8 mouse cellular contexts compared by ENCODE assay signal in genomic region chr15:64434502-64434901, GRCm38 (mm10).
DNase-seq lines count a peak whose midpoint lies in the region; ATAC-seq and TF ChIP-seq lines count a peak whose summit lies in the region.

No protein-coding gene starts in this region.

- ATAC-seq in hindbrain, embryonic 11.5 days (ENCODE audit: low FRiP score), result peak; percentile 75
- no peak; the same call in 1 of the 2 replicates for ATAC-seq in hindbrain, embryonic 16.5 days
- no peak for ATAC-seq in limb, embryonic 14.5 days (ENCODE audit: low FRiP score, low read depth)

- H3K4me1 ChIP-seq in hindbrain, embryonic 11.5 days (replicated peaks; ENCODE audit: control insufficient read depth, insufficient read depth, low read length), result no peaks in the 10 kb centered on the region
- no peaks in the 10 kb centered on the region for H3K4me1 ChIP-seq in hindbrain, embryonic 16.5 days (ENCODE audit: control insufficient read depth, insufficient read depth, low read depth, low read length)
- H3K4me1 ChIP-seq in limb, embryonic 14.5 days (ENCODE audit: control insufficient read depth, insufficient read depth, low read length), result no peaks in the 10 kb centered on the region

- H3K27ac ChIP-seq in hindbrain, embryonic 11.5 days (ENCODE audit: low read depth, low read length), result no peak overlapping the region
- H3K27ac ChIP-seq in hindbrain, embryonic 16.5 days (ENCODE audit: low read depth, low read length), result no peak overlapping the region
- H3K27ac ChIP-seq in limb, embryonic 14.5 days (replicated peaks; ENCODE audit: low read depth, low read length), result no peak overlapping the region

- no peak for TF ChIP-seq POLR2A in brain, embryonic 14.5 days (IDR thresholded peaks at IDR 0.05; ENCODE audit: borderline replicate concordance, extremely low read depth, insufficient read depth, insufficient read length, poor library complexity, severe bottlenecking)
- TF ChIP-seq POLR2A in limb, embryonic 14.5 days (IDR thresholded peaks at IDR 0.05; ENCODE audit: borderline replicate concordance, extremely low read depth, insufficient read depth, insufficient read length), result no peak

- TF ChIP-seq CTCF in brain, embryonic 14.5 days (IDR thresholded peaks at IDR 0.05; ENCODE audit: borderline replicate concordance, extremely low read depth, insufficient read depth, insufficient read length), result no peak

- no peak overlapping the region for H3K9ac ChIP-seq in hindbrain, embryonic 11.5 days (ENCODE audit: low read depth, low read length)
- H3K9ac ChIP-seq in hindbrain, embryonic 16.5 days (ENCODE audit: low read depth, low read length), result no peak overlapping the region
- no peak overlapping the region for H3K9ac ChIP-seq in limb, embryonic 14.5 days (ENCODE audit: low read depth, low read length, severe bottlenecking)

- H3K36me3 ChIP-seq in hindbrain, embryonic 11.5 days (ENCODE audit: control insufficient read depth, insufficient read depth, low read length), result no peaks in the 10 kb centered on the region
- no peaks in the 10 kb centered on the region for H3K36me3 ChIP-seq in hindbrain, embryonic 16.5 days (ENCODE audit: control insufficient read depth, insufficient read depth, low read length)
- no peaks in the 10 kb centered on the region for H3K36me3 ChIP-seq in limb, embryonic 14.5 days (ENCODE audit: control insufficient read depth, insufficient read depth, low read length)

- no peaks in the 10 kb centered on the region for H3K27me3 ChIP-seq in hindbrain, embryonic 11.5 days (ENCODE audit: control insufficient read depth, insufficient read depth, low read length)
- no peaks in the 10 kb centered on the region for H3K27me3 ChIP-seq in hindbrain, embryonic 16.5 days (replicated peaks; ENCODE audit: control insufficient read depth, insufficient read depth, low read length)
- no peaks in the 10 kb centered on the region for H3K27me3 ChIP-seq in limb, embryonic 14.5 days (ENCODE audit: control insufficient read depth, insufficient read depth, low read length)

- intact Hi-C loops in heart, postnatal 10 days (cut with DNase I), result no loop called here

- DNase-seq in hindbrain, embryonic 11.5 days (ENCODE audit: low spot score), result peak; percentile 35
- peak; percentile 81 for DNase-seq in brain, embryonic 14.5 days (ENCODE audit: low read depth)
- DNase-seq in heart, postnatal 10 days, result peak; percentile 31 to 43
- DNase-seq in limb, embryonic 14.5 days (ENCODE audit: low spot score), result peak; percentile 7
- no peak for DNase-seq in cerebellum, postnatal 25 days
- no peak for DNase-seq in liver
- DNase-seq in urinary bladder, postnatal 25 days (ENCODE audit: low spot score), result no peak

- no peak overlapping the region for H3K4me3 ChIP-seq in hindbrain, embryonic 11.5 days (ENCODE audit: low read depth, low read length)
- no peak overlapping the region for H3K4me3 ChIP-seq in hindbrain, embryonic 16.5 days (ENCODE audit: low read length)
- no peak overlapping the region for H3K4me3 ChIP-seq in limb, embryonic 14.5 days (replicated peaks; ENCODE audit: low read length)

- H3K9me3 ChIP-seq in hindbrain, embryonic 11.5 days (ENCODE audit: control insufficient read depth, low read length), result no peaks in the 10 kb centered on the region
- H3K9me3 ChIP-seq in hindbrain, embryonic 16.5 days (ENCODE audit: control insufficient read depth, low read length), result no peaks in the 10 kb centered on the region
- no peaks in the 10 kb centered on the region for H3K9me3 ChIP-seq in limb, embryonic 14.5 days (ENCODE audit: control insufficient read depth, low read length)

- WGBS in hindbrain, embryonic 11.5 days, result 5% methylated on average over 3 of the region's 3 CpGs
- WGBS in hindbrain, embryonic 16.5 days, result 3% methylated on average over 3 of the region's 3 CpGs
- WGBS in limb, embryonic 14.5 days, result 4% methylated on average over 3 of the region's 3 CpGs

- no peak overlapping the region for H3K4me2 ChIP-seq in hindbrain, embryonic 11.5 days (replicated peaks; ENCODE audit: low read depth, low read length)
- H3K4me2 ChIP-seq in hindbrain, embryonic 16.5 days (ENCODE audit: low read length), result no peak overlapping the region
- no peak overlapping the region for H3K4me2 ChIP-seq in limb, embryonic 14.5 days (replicated peaks; ENCODE audit: low read depth, low read length, severe bottlenecking)

Comparison
In these comparisons a context has a peak if more than half of its experiments do, and no peak if none do; other contexts are left out.
1. DNase-seq: peak in hindbrain, embryonic 11.5 days (single experiment), brain, embryonic 14.5 days (single experiment), heart, postnatal 10 days (2 of 2) and limb, embryonic 14.5 days (single experiment); none in cerebellum, postnatal 25 days (0 of 2), liver (single experiment) and urinary bladder, postnatal 25 days (single experiment).